Mouse (Mus musculus): ENCODE data around the gene Mapk1ip1.

Mapk1ip1 gene

DNA sequence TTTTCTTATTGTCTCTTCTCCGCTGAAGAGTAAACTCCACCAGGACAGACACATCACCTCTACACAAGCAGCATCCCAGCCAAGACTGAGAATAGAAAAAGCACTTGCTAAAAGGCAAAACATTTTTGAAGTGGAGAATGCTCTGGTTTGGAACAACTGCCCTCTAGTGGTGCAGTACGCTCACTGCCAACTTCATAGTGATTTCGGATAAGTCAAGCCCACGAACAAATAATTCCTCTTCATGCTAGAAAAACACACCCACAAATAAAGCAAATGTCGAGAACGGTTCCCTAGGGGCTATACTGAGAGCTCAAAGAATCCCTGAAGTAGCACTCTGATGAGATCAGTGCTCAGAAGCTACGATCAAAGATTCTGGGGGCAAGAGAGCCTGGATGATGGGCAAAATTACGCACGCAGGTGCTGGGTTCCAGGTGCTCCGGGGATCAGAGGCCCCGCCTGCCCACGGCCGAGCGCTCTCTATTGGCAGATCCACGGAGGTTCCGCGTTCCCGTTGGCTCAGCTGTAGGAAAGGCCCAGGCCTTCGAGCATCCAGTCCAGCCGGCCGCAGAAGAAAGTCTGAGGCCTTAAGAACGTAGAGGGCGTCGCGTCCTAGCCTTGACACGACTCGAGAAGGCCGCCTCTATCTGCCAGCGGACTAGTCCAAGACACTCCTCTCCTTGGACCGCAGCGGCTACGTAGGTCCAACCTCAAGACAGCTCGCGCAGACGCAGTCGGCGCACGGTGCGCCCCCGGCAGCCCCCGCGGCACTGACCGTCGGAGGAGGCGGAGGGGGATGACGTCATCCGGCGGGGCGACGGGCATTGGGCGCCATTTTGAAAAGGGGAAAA is at the start of gene Mapk1ip1, which contains the start of gene Ppp2r2d:
Mapk1ip1 (minus strand) TSS at position 730 of the 848 bp plus-strand sequence.
Ppp2r2d (plus strand) TSS at position 536 of the 848 bp plus-strand sequence.
- peak; percentile 96 for DNase-seq (ENCODE audit: extremely low spot score, low spot score)

GRCm38 (mm10) chr7:138885365-138886289 is 39.6 kb upstream of the Mapk1ip1 start:
- DNase-seq (ENCODE audit: extremely low spot score, low spot score), result no peak

DNA sequence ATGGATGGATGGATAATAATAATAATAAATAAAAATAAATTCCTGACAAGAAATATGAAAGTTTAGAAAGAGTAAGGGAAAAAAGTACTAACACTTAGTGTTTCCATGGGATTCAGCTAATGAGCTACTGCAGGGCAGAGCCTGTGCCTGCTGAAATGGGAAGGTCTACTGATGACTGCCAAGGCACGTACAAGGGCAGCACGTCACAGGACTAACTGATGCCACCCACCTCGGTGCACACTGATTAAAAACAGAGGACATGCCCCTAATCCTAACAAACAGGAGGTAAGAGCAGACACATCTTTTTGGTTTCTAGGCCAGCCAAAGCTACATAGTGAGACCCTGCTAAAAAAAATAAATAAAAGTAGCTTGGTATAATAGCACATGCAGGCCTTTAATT is 37.7 kb upstream of the Mapk1ip1 start:
- no peak for DNase-seq (ENCODE audit: extremely low spot score, low spot score)

GRCm38 (mm10) chr7:138875031-138875430 is 29.0 kb upstream of the Mapk1ip1 start:
- DNase-seq (ENCODE audit: extremely low spot score, low spot score), result no peak

GRCm38 (mm10) chr7:138872956-138873355 is 26.9 kb upstream of the Mapk1ip1 start:
- DNase-seq (ENCODE audit: extremely low spot score, low spot score), result no peak

- DNase-seq (ENCODE audit: extremely low spot score, low spot score), result no peak
Measured at GRCm38 (mm10) chr7:138868316-138868715, 22.2 kb upstream of the Mapk1ip1 start.

DNA sequence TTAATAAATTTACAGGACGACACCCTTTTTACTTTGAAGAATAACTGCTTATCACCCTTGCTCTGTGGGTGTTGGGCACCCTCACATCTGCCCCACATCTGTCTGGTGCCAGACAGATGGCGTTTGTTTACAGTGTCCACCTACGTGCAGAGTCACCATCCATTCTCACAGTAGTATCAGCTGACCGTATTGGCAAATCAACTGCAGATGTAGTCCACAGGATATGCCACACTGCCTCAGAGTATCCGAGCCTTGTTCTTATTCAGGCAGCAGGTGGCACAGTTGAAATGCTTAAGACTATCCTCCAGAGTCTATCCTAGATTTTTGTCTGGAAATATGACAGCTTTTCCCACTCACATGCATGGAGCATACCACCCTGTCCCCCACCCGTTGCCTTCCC is 21.2 kb upstream of the Mapk1ip1 start:
- no peak for DNase-seq (ENCODE audit: extremely low spot score, low spot score)

GRCm38 (mm10) chr7:138864776-138865175 is 18.7 kb upstream of the Mapk1ip1 start:
- DNase-seq (ENCODE audit: extremely low spot score, low spot score), result no peak

DNA sequence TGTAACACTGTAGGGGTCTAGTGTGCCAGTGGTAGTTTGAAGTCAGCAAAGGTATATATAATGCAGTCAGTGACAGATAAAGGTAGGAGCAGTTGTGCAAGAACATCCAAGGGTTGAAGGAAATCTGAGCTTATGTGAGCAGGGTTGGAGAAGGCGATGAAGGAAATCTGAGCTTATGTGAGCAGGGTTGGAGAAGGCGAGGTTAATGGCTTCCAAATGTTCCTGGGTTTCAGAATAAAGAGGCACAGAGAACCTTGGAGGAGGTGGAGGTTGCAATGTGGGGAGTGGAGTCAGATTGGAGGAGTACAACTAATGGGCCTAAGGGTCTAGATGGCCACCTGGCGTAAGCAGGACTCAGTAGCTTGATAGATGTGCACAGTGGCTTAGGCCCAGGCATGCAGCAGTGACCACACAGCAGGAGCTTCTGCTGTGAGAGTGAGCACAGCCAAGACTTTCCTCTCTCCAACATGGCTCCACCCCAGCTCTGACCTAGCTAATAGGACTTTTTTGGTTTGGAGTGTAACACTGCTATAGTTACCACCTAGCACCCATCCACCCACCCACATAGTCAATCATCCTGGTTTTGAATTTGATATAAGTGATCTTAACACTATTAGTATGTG is 18.0 kb upstream of the Mapk1ip1 start:
- DNase-seq (ENCODE audit: extremely low spot score, low spot score), result no peak

GRCm38 (mm10) chr7:138856670-138857069 is 10.6 kb upstream of the Mapk1ip1 start:
- no peak for DNase-seq (ENCODE audit: extremely low spot score, low spot score)

DNA sequence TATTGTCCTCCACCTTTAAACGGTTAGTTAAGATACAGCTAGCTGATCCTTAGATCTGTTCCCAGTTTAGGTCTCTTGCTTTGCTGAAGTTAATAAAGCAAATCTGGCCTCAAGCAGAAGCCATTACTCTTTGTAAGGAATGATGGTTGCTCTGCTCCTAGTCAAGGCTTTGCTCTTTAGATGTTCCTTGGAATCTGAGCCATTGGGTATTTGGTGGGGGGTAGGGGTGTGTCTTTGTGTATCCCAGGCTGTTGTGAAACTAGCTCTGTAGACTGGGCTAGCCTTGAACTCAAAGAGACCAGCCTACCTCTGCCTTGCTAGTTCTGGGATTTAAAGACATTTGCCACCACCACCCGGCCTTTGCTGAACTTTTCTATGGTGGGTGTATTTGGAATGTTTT is 8.1 kb upstream of the Mapk1ip1 start:
- DNase-seq (ENCODE audit: extremely low spot score, low spot score), result no peak

DNA sequence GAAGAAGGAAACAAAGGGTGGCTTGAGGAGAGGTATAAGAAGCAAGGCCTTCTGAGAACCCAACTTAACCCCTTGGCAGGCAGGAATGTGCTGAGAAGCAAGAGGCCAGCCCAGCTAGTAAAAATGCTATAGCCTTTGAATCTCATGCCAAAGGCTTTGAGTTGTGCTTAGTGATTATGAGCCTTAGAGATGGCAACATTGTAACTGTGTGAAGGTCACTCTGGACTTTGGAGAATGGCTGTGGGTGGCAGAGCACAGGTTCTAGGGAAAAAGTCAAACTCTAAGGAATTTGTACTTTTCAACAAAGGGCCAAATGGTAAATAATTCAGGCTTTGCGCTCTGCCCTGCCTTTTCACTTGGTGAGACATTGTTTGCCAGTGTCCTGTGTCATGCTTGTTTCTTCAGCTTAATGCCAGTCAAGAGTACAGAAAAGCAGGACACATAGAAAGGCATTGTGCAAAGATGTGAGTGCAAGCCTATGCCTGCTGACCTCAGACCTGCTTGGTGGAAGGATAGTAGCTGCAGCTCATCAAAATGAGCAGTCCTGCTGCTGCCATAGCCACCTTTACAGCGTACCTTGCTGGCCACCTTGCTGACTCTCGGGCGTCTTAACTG is 7.5 kb upstream of the Mapk1ip1 start:
- DNase-seq (ENCODE audit: extremely low spot score, low spot score), result no peak

- no peak for DNase-seq (ENCODE audit: extremely low spot score, low spot score)
Measured at GRCm38 (mm10) chr7:138850083-138850482, 4.0 kb upstream of the Mapk1ip1 start.

DNA sequence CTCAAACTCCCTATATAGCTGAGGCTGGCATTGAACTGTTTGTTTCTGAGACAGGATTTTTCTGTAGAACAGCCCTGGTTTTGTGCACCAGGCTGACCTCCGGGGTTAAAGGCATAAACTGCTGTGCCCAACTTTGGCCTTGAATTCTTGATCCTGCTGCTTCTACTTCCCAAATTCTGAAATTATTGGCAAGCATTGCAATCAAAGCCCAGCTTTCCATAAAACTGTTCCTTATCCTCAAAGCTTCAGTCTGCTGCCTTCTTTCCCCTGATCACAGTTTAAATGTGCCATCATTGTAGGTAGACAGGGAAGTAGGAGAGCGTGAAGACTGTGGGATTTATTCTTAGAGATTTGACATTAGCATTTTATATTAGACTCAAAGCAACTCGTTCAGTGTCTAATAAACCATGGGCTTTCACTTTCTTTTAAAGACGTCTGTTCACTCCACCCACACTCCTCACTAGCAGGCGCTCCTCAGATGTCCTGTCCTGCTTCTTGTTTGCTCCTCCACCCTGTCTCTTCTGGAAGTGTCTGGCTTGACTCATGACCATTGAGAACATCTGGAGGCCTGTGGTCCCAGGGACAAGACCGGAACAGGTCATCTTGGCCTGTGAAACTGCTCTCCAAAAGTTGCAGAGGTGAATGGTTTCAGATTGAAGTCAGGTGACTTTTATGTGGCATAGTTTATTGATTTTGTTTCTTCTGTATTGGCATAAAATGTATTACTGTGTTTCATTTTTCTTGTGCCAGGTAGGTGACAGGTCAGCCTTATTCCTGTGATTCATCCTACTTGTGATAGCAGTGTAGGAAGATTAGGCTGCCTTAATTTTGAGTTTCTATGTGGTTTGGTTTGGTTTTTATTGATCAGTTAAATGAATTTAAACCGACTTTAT is 2.2 kb upstream of the Mapk1ip1 start:
- DNase-seq (ENCODE audit: extremely low spot score, low spot score), result no peak

GRCm38 (mm10) chr7:138847316-138848027 is 1.4 kb upstream of the Mapk1ip1 start:
- no peak for DNase-seq (ENCODE audit: extremely low spot score, low spot score)

- no peak for DNase-seq (ENCODE audit: extremely low spot score, low spot score)
Measured at GRCm38 (mm10) chr7:138846502-138846991, 474 bp upstream of the Mapk1ip1 start.

- no peak for DNase-seq (ENCODE audit: extremely low spot score, low spot score)
Measured at GRCm38 (mm10) chr7:138845111-138845510, 962 bp downstream of the Mapk1ip1 start.

- no peak for DNase-seq (ENCODE audit: extremely low spot score, low spot score)
Measured at GRCm38 (mm10) chr7:138843421-138843820, 2.7 kb downstream of the Mapk1ip1 start.

GRCm38 (mm10) chr7:138841436-138842151 is 4.5 kb downstream of the Mapk1ip1 start:
- peak; percentile 21 for DNase-seq (ENCODE audit: extremely low spot score, low spot score)

Data from neural tube, embryonic 10.5 days (tissue).